Mouse (Mus musculus): ENCODE data around the gene Ctnna3.

GRCm38 (mm10) chr10:63571561-63571960, 141.7 kb downstream of the Ctnna3 start:
- no peak for TF ChIP-seq CTCF (IDR thresholded peaks at IDR 0.05; ENCODE audit: control insufficient read depth, insufficient read depth, low read length)
- no peak for TF ChIP-seq POLR2A (IDR thresholded peaks at IDR 0.05; ENCODE audit: borderline replicate concordance, control insufficient read depth, low read depth, low read length)

Measured in bone marrow, adult 2 months (tissue).